Mouse (Mus musculus) left cerebral cortex, postnatal 36 days (tissue): ENCODE measurements at regions not wholly inside any gene's neighbourhood (a gene's known extent, or its start where the extent isn't known, plus 50 kb on each side); places are given as distances from the start of the nearest gene placed in this dataset.
"Not testable (repeated sequence)": the region's sequence is repeated elsewhere in the genome, so short reads cannot be mapped to it uniquely, and the experiment has no call there.

Source experiments
- DNase-seq, 2 experiments: peaks; one replicate each; pipeline ENCODE4 v3.0.0; 2021 to 2022; ENCODE audit warnings: low spot score in 2 of 2, mixed read lengths in 1 of 2
- intact Hi-C: fragments of 180-260 bp; cut with DNase I; formaldehyde crosslinking; loops from one replicate; pipeline ENCODE4 v1.15.1; 2025

DNA sequence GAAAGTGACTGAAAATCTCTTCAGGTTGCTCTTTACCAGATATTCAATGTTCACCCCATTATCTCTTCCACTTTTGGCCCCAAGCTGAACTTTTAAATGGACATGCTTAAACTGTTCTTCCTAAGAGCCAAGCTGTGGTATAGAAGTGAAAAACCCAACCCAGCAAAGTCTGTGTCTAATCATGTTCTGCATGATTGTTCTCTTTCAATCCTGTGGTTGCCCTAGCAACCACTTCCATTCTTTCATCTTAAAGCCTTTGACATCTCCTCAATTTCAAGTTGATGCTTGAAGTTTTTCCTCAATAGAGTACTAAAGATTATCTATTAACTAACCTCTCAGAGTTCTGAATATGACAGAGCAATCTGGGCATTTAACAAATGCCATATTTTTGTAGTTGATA lies 75.6 kb upstream of the Trim24 start:
- intact Hi-C loops = no loop called here
- DNase-seq = no peak

GRCm38 (mm10) chr6:37803231-37803630 lies 67.4 kb upstream of the Trim24 start:
- intact Hi-C loops = no loop called here
- DNase-seq = no peak

GRCm38 (mm10) chr6:37805896-37806295 lies 64.7 kb upstream of the Trim24 start:
- DNase-seq = not testable (repeated sequence)

GRCm38 (mm10) chr6:37806529-37807191 lies 64.0 kb upstream of the Trim24 start:
- intact Hi-C loops, DNase-seq: not testable (repeated sequence)

More at GRCm38 (mm10) chr6:37805896-37806295, 64.7 kb upstream of the Trim24 start:
- intact Hi-C loops = not testable (repeated sequence)

DNA sequence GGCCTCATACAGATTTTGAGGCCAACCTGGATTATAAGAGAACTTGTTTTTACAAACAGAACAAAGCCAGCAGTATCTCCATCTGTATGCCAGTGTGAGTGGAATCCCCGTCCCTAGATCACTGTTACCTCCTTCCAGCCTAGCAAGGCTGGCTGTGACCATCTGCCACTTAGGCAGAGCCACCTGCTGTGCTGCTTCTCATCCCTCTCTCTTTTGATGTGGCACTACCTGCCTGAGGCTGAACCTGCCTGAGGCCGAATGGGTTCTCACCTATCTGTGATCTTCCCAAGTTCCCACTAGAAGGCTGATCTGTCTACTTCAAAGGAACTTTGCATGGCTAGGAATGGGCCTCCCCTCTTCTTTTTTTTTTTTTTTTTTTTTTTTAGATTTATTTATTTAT lies 55.4 kb upstream of the Trim24 start:
- intact Hi-C loops, DNase-seq: not testable (repeated sequence)
